Mouse (Mus musculus): ENCODE data around the gene Rasgrf1.

DNA sequence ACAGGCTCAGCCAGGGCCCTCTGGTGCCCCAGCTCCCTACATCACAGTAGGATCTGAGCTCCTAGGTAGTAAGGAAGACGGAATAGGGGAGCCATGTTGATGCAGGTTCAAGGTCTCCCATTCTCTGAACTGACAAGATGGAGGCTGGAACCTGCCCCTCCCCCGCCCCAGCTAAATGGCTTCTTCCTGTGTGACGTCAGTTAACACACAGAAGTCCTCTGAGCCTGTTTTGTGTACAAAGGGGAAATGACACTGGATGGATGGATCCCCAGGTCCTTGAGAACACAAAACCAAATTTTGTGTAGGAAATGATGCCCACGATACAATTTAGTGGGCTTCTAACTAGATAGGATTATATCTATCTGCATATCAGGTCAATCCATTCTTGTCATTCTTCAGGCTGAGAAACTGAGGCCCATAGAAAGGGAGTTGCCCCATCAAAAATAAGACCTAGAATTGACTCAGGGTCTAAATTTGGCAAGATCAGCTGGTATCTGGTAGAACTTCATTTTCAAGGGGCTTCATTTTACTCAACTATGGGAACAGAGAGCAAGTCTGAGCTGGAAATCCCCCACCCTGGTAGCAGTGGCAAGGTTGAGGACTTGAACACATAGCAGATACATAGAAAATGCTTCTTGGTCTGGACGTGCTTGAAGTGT lies 2.3 kb downstream of the Rasgrf1 start:
- no peak for TF ChIP-seq CTCF (IDR thresholded peaks at IDR 0.05; ENCODE audit: control insufficient read depth, insufficient read depth, insufficient replicate concordance, low read depth, low read length)
- no peak for TF ChIP-seq POLR2A (IDR thresholded peaks at IDR 0.05; ENCODE audit: control insufficient read depth, low read depth, low read length)

All from testis, adult 2 months (tissue).